Mouse (Mus musculus): ENCODE results near the gene Hist1h2ah. TPM values are rescaled to one million over a fixed set of nuclear protein-coding genes. Genes with fewer than 3 reads are reported as not detected.

The Hist1h2ah gene
- total and polyA plus RNA-seq, 3 experiments: 2.3 to 628 (median 8.1) TPM

DNA sequence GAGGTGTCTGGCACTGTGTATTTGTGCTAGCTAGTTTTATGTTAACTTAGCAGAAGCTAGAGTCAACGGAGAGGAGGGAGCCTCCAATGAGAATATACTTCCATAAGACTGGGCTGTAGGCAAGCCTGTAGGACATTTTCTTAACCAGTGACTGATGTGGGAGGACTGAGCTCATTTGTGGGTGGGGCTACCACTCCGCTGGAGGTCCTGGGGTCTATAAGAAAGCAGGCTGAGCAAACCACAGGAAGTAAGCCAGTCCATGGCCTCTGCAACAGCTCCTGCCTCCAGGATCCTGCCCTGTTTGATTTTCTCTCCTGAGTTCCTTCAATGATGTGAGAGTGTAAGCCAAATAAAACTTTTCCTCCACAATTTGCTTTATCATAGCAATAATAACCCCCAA is 9.9 kb upstream of the Hist1h2ah start:
- in situ Hi-C loops (cut with MboI; ENCODE audit: low pct_ligation_motif_present, low pct_unique_long_range_greater_than_20kb, low sequenced_read_pairs): loop anchor here (10.0 to 25.0 kb wide), 2 partner anchors 1379 to 1717 kb away; partner anchors contain the start of genes Abt1, Hist1h1a, Hist1h2ab and Hist1h3a
- no peaks in the 10 kb centered on the region for H3K9me3 ChIP-seq (replicated peaks; ENCODE audit: low read length)
- H3K9ac ChIP-seq (ENCODE audit: insufficient read depth, low read depth): no peak overlapping the region
- H3K27ac ChIP-seq (ENCODE audit: insufficient read depth, low read depth): no peak overlapping the region
- TF ChIP-seq JUN (IDR thresholded peaks at IDR 0.05; ENCODE audit: insufficient read depth, low read depth, low read length) (no peak), EP300 (IDR thresholded peaks at IDR 0.05; ENCODE audit: low read length) (no peak), BHLHE40 (IDR thresholded peaks at IDR 0.05; ENCODE audit: low read depth, low read length) (no peak), ZKSCAN1 (IDR thresholded peaks at IDR 0.05; ENCODE audit: borderline replicate concordance, low read depth, low read length) (no peak), KAT2A (IDR thresholded peaks at IDR 0.05; ENCODE audit: insufficient replicate concordance, low read length) (no peak), UBTF (IDR thresholded peaks at IDR 0.05; ENCODE audit: low read depth, low read length) (no peak), SMC3 (IDR thresholded peaks at IDR 0.05; ENCODE audit: low read depth, low read length) (no peak), NELFE (IDR thresholded peaks at IDR 0.05; ENCODE audit: low read depth, low read length) (no peak), ZNF384 (IDR thresholded peaks at IDR 0.05; ENCODE audit: low read depth, low read length) (no peak), USF1 (IDR thresholded peaks at IDR 0.05; ENCODE audit: low read depth, low read length) (no peak), RCOR1 (conservative IDR thresholded peaks at IDR 0.05; ENCODE audit: low read depth, low read length) (no peak), PAX5 (IDR thresholded peaks at IDR 0.05; ENCODE audit: low read length) (no peak), GABPA (IDR thresholded peaks at IDR 0.05; ENCODE audit: insufficient replicate concordance, low read depth, low read length) (no peak), HCFC1 (IDR thresholded peaks at IDR 0.05; ENCODE audit: low read depth, low read length) (no peak), NRF1 (IDR thresholded peaks at IDR 0.05; ENCODE audit: low read depth, low read length) (no peak), MEF2A (IDR thresholded peaks at IDR 0.05; ENCODE audit: borderline replicate concordance, low read depth, low read length) (no peak), ZC3H11A (IDR thresholded peaks at IDR 0.05; ENCODE audit: low read depth, low read length) (no peak), CTCF (conservative IDR thresholded peaks at IDR 0.05 in 1 of 2, IDR thresholded peaks at IDR 0.05 in 1 of 2; ENCODE audit: low read depth in 2 of 2, low read length in 2 of 2) (no peak)
- no peak overlapping the region for H3K4me2 ChIP-seq (ENCODE audit: insufficient read depth, low read depth, poor library complexity, severe bottlenecking)
- H3K79me2 ChIP-seq (replicated peaks; ENCODE audit: control insufficient read depth, extremely low read depth, insufficient read depth, poor library complexity, severe bottlenecking): no peaks in the 10 kb centered on the region
- dilution Hi-C loops (cut with MboI; ENCODE audit: extremely low pct_ligation_motif_present, extremely low pct_unique_long_range_greater_than_20kb, low sequenced_read_pairs): no loop called here
- H3K4me1 ChIP-seq (ENCODE audit: control insufficient read depth in 1 of 2, insufficient read depth in 2 of 2): peaks cover 0 to 47% of the 10 kb centered on the region in 2 experiments; a peak in 2 of 4 replicates
- H3K36me3 ChIP-seq (replicated peaks in 1 of 2; ENCODE audit: control insufficient read depth in 1 of 2, insufficient read depth in 1 of 2, low read length in 1 of 2): no peaks in the 10 kb centered on the region
- no peak overlapping the region for H3K4me3 ChIP-seq (replicated peaks in 1 of 3; ENCODE audit: low read depth in 2 of 3, low read length in 2 of 3, poor library complexity in 1 of 3)
- no peaks in the 10 kb centered on the region for H3K27me3 ChIP-seq (replicated peaks)
- DNase-seq (ENCODE audit: extremely low read depth): no peak

DNA sequence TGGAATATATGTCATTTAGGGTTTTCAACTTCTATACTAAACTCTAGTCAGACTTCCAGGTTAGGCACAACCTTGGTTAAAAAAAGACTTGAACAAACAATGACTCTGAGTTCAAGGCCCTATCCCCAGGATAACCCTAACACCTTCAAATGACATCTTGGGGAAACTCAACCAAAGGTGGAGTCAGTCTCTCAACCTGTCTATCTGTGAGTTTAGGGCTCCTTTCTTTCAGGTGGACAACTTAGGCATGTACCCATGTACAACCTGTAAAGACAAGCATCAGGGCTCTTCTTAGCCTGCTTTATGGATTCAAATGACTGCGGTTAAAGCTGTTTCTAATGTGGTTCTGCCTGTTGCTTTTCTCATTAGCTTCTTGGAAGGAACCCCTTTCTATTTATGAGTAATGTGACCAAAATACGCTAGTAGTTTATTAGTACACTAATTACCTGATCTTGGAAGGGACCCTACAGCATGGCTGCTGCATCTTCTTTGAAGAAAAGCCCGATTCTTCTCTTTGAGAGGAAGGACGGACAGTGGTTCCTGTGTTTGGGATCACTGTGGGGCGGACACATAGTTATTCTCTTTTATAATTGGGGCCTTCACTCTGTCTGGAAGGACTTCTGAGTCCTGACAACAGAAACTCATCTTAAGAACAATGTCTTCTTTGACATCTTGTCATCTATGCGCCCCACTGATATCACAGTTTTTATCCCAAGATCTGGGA is 9.2 kb upstream of the Hist1h2ah start:
- Histone ChIP-seq H3K9ac (ENCODE audit: insufficient read depth, low read depth) (peak overlapping the region; percentile 63), H3K36me3 (replicated peaks in 1 of 2; ENCODE audit: control insufficient read depth in 1 of 2, insufficient read depth in 1 of 2, low read length in 1 of 2) (no peaks in the 10 kb centered on the region), H3K4me1 (ENCODE audit: control insufficient read depth in 1 of 2, insufficient read depth in 2 of 2) (peaks cover 0 to 54% of the 10 kb centered on the region in 2 experiments; a peak in 2 of 4 replicates), H3K9me3 (replicated peaks; ENCODE audit: low read length) (no peaks in the 10 kb centered on the region), H3K27ac (ENCODE audit: insufficient read depth, low read depth) (peak overlapping the region; percentile 14; the same call in 1 of the 2 replicates), H3K27me3 (replicated peaks) (no peaks in the 10 kb centered on the region), H3K79me2 (replicated peaks; ENCODE audit: control insufficient read depth, extremely low read depth, insufficient read depth, poor library complexity, severe bottlenecking) (no peaks in the 10 kb centered on the region), H3K4me3 (replicated peaks in 1 of 3; ENCODE audit: low read depth in 2 of 3, low read length in 2 of 3, poor library complexity in 1 of 3) (no peak overlapping the region), H3K4me2 (ENCODE audit: insufficient read depth, low read depth, poor library complexity, severe bottlenecking) (peak overlapping the region; percentile 5)
- in situ Hi-C loops (cut with MboI; ENCODE audit: low pct_ligation_motif_present, low pct_unique_long_range_greater_than_20kb, low sequenced_read_pairs): loop anchor here (10.0 to 25.0 kb wide), 2 partner anchors 1380 to 1718 kb away; partner anchors contain the start of genes Abt1, Hist1h1a, Hist1h2ab and Hist1h3a
- no peak for DNase-seq (ENCODE audit: extremely low read depth)
- 0 out of 2 replicates have a peak, but pooled peaks have one; percentile 4 for TF ChIP-seq TCF12 (IDR thresholded peaks at IDR 0.05; ENCODE audit: low read depth, low read length)
- TF ChIP-seq HCFC1 (IDR thresholded peaks at IDR 0.05; ENCODE audit: low read depth, low read length): 0 out of 2 replicates have a peak, but pooled peaks have one; percentile 3
- 0 out of 2 replicates have a peak, but pooled peaks have one; percentile 41 for TF ChIP-seq MXI1 (IDR thresholded peaks at IDR 0.05; ENCODE audit: low read depth, low read length)
- TF ChIP-seq MAX (IDR thresholded peaks at IDR 0.05; ENCODE audit: low read length): no peak
- dilution Hi-C loops (cut with MboI; ENCODE audit: extremely low pct_ligation_motif_present, extremely low pct_unique_long_range_greater_than_20kb, low sequenced_read_pairs): no loop called here
